Mouse (Mus musculus) MEL (cell line): Measurements from ENCODE around the gene Ctns.

Source experiments
- BHLHE40 ChIP-seq: IDR thresholded peaks from 2 replicates; pipeline ENCODE4 v1.6.1; 2012; ENCODE audit warnings: low read depth, mild to moderate bottlenecking, inconsistent platforms, low read length, improper control_type of control experiment, borderline replicate concordance
- CTCF ChIP-seq, 3 experiments: IDR thresholded peaks in 2 of 3; conservative IDR thresholded peaks in 1 of 3; 2 replicates each; pipeline ENCODE4 v1.5.1; 2011 to 2012; ENCODE audit warnings: low read length in 3 of 3, low read depth in 2 of 3, mild to moderate bottlenecking in 2 of 3, improper control_type of control experiment in 1 of 3, inconsistent platforms in 1 of 3, mixed read lengths in 1 of 3, moderate library complexity in 1 of 3; ENCODE audit not compliant: control insufficient read depth in 1 of 3, insufficient read depth in 1 of 3, poor library complexity in 1 of 3, severe bottlenecking in 1 of 3
- ETS1 ChIP-seq: IDR thresholded peaks from 2 replicates; pipeline ENCODE4 v1.6.1; 2012; ENCODE audit warnings: low read depth, mild to moderate bottlenecking, inconsistent platforms, low read length, improper control_type of control experiment, moderate library complexity
- GATA1 ChIP-seq: IDR thresholded peaks from 2 replicates; pipeline ENCODE4 v1.6.1; 2011; ENCODE audit warnings: low read depth, low read length, improper control_type of control experiment
- MAFK ChIP-seq: IDR thresholded peaks from 2 replicates; pipeline ENCODE4 v1.6.1; 2011; ENCODE audit warnings: low read depth, mild to moderate bottlenecking, low read length, improper control_type of control experiment, borderline replicate concordance
- POLR2A ChIP-seq, 2 experiments: IDR thresholded peaks; 2 replicates each; pipeline ENCODE4 v1.6.1; 2011 to 2012; ENCODE audit warnings: low read length in 2 of 2, mild to moderate bottlenecking in 2 of 2, control low read depth in 1 of 2, improper control_type of control experiment in 1 of 2, low read depth in 1 of 2, moderate library complexity in 1 of 2; ENCODE audit not compliant: control insufficient read depth in 1 of 2, insufficient read depth in 1 of 2, poor library complexity in 1 of 2
- ZNF384 ChIP-seq: IDR thresholded peaks from 2 replicates; pipeline ENCODE4 v1.6.1; 2012; ENCODE audit warnings: low read depth, mild to moderate bottlenecking, inconsistent platforms, low read length, improper control_type of control experiment

- TF ChIP-seq GATA1 (peak; percentile 47; the same call in 1 of the 2 replicates), ZNF384 (0 out of 2 replicates have a peak, but pooled peaks have one; percentile 46), CTCF (IDR thresholded peaks at IDR 0.05 in 2 of 3, conservative IDR thresholded peaks at IDR 0.05 in 1 of 3; ENCODE audit: control insufficient read depth in 1 of 3, insufficient read depth in 1 of 3, low read depth in 2 of 3, low read length in 3 of 3, poor library complexity in 1 of 3, severe bottlenecking in 1 of 3) (no peak), POLR2A (IDR thresholded peaks at IDR 0.05; ENCODE audit: control insufficient read depth in 1 of 2, insufficient read depth in 1 of 2, low read depth in 1 of 2, low read length in 2 of 2, poor library complexity in 1 of 2) (no peak), ETS1 (peak; percentile 92), MAFK (no peak), BHLHE40 (no peak)
These were observed 652 bp downstream of the Ctns start for GRCm38 (mm10) chr11:73198190-73198589.
